Mouse (Mus musculus): ENCODE data around the gene Cd247. TPM values are rescaled to one million over a fixed set of nuclear protein-coding genes. Genes with fewer than 3 reads are reported as not detected.
A peak's percentile ranks its signal among the peaks of the same experiment; 100 is the strongest.

The Cd247 gene
- total RNA-seq, 2 experiments from 2014 or later: not detected

- no peak for DNase-seq (ENCODE audit: extremely low spot score in 1 of 2, low spot score in 2 of 2)
- intact Hi-C loops (cut with DNase I): no loop called here
- Histone ChIP-seq H3K4me3 (no peak overlapping the region), H3K27ac (no peak overlapping the region)
- TF ChIP-seq CTCF (IDR thresholded peaks at IDR 0.05): peak; percentile 39
These were observed 103.2 kb downstream of the Cd247 start for GRCm38 (mm10) chr1:165891686-165892085.

GRCm38 (mm10) chr1:165903596-165903995 lies 115.1 kb downstream of the Cd247 start:
- Histone ChIP-seq H3K27ac (no peak overlapping the region), H3K4me3 (no peak overlapping the region)
- TF ChIP-seq CTCF (IDR thresholded peaks at IDR 0.05): no peak
- intact Hi-C loops (cut with DNase I): no loop called here
- no peak for DNase-seq (ENCODE audit: extremely low spot score in 1 of 2, low spot score in 2 of 2)

GRCm38 (mm10) chr1:165908153-165908552 lies 119.7 kb downstream of the Cd247 start:
- intact Hi-C loops (cut with DNase I): no loop called here
- TF ChIP-seq CTCF (IDR thresholded peaks at IDR 0.05): no peak

GRCm38 (mm10) chr1:165908806-165909205 lies 120.3 kb downstream of the Cd247 start:
- intact Hi-C loops (cut with DNase I): no loop called here
- no peak for DNase-seq (ENCODE audit: extremely low spot score in 1 of 2, low spot score in 2 of 2)
- Histone ChIP-seq H3K4me3 (no peak overlapping the region), H3K27ac (no peak overlapping the region)
- no peak for TF ChIP-seq CTCF (IDR thresholded peaks at IDR 0.05)

More at GRCm38 (mm10) chr1:165908153-165908552, 119.7 kb downstream of the Cd247 start:
- DNase-seq (ENCODE audit: extremely low spot score in 1 of 2, low spot score in 2 of 2): no peak
- Histone ChIP-seq H3K27ac (no peak overlapping the region), H3K4me3 (no peak overlapping the region)

- H3K4me3 ChIP-seq: no peak overlapping the region
- no peak for TF ChIP-seq CTCF (IDR thresholded peaks at IDR 0.05)
- intact Hi-C loops (cut with DNase I): no loop called here
These were observed 121.0 kb downstream of the Cd247 start for GRCm38 (mm10) chr1:165909471-165909870.

GRCm38 (mm10) chr1:165913720-165914415 lies 125.4 kb downstream of the Cd247 start:
- no peak for TF ChIP-seq CTCF (IDR thresholded peaks at IDR 0.05)
- DNase-seq (ENCODE audit: extremely low spot score in 1 of 2, low spot score in 2 of 2): no peak
- Histone ChIP-seq H3K27ac (no peak overlapping the region), H3K4me3 (no peak overlapping the region)
- intact Hi-C loops (cut with DNase I): loop anchor here (5.0 kb wide), 1 partner anchor 53 kb away; no protein-coding TSS in a partner anchor

More at GRCm38 (mm10) chr1:165909471-165909870, 121.0 kb downstream of the Cd247 start:
- no peak for DNase-seq (ENCODE audit: extremely low spot score in 1 of 2, low spot score in 2 of 2)
- no peak overlapping the region for H3K27ac ChIP-seq

GRCm38 (mm10) chr1:165914416-165914801 lies 125.9 kb downstream of the Cd247 start:
- intact Hi-C loops (cut with DNase I): loop anchor here (5.0 kb wide), 1 partner anchor 53 kb away; no protein-coding TSS in a partner anchor
- no peak for TF ChIP-seq CTCF (IDR thresholded peaks at IDR 0.05)
- Histone ChIP-seq H3K4me3 (no peak overlapping the region), H3K27ac (no peak overlapping the region)
- no peak for DNase-seq (ENCODE audit: extremely low spot score in 1 of 2, low spot score in 2 of 2)

GRCm38 (mm10) chr1:165921026-165921425 lies 132.5 kb downstream of the Cd247 start:
- intact Hi-C loops (cut with DNase I): no loop called here
- TF ChIP-seq CTCF (IDR thresholded peaks at IDR 0.05): no peak; the same call in 1 of the 2 replicates
- no peak overlapping the region for H3K27ac ChIP-seq
- H3K4me3 ChIP-seq: no peak overlapping the region
- no peak for DNase-seq (ENCODE audit: extremely low spot score in 1 of 2, low spot score in 2 of 2)

GRCm38 (mm10) chr1:165922488-165922887 lies 134.0 kb downstream of the Cd247 start:
- no peak overlapping the region for H3K4me3 ChIP-seq
- H3K27ac ChIP-seq: no peak overlapping the region
- TF ChIP-seq CTCF (IDR thresholded peaks at IDR 0.05): no peak
- intact Hi-C loops (cut with DNase I): no loop called here
- DNase-seq (ENCODE audit: extremely low spot score in 1 of 2, low spot score in 2 of 2): no peak

- intact Hi-C loops (cut with DNase I): no loop called here
- no peak overlapping the region for H3K4me3 ChIP-seq
- TF ChIP-seq CTCF (IDR thresholded peaks at IDR 0.05): no peak
- DNase-seq (ENCODE audit: extremely low spot score in 1 of 2, low spot score in 2 of 2): no peak
- H3K27ac ChIP-seq: no peak overlapping the region
These were observed 136.7 kb downstream of the Cd247 start for GRCm38 (mm10) chr1:165925207-165925606.

Other genes with a start within 250 kb of the Cd247 start
- 10 to 100 TPM; 24.0 to 24.8 TPM for gene Mpzl1, start 154.1 kb upstream of the Cd247 start, total RNA-seq (2021)
- 1 to 10 TPM; 4.9 to 5.8 TPM for gene Rcsd1, start 78.9 kb upstream of the Cd247 start, total RNA-seq (2021)
- gene Creg1, start 24.9 kb upstream of the Cd247 start, total RNA-seq (2021): 10 to 100 TPM; 24.8 to 29.0 TPM
- gene Pou2f1, start 214.0 kb downstream of the Cd247 start, total RNA-seq (2021): 10 to 100 TPM; 18.0 to 22.8 TPM

All from left cerebral cortex, adult 2 months (tissue).